Mouse (Mus musculus): ENCODE results near the gene Olfr328.

- TF ChIP-seq CTCF (IDR thresholded peaks at IDR 0.05; ENCODE audit: insufficient read depth, low read length) (no peak), POLR2A (IDR thresholded peaks at IDR 0.05; ENCODE audit: borderline replicate concordance, extremely low read depth, low read depth, low read length) (no peak)
Observed at GRCm38 (mm10) chr11:58597837-58598236, 42.4 kb upstream of the Olfr328 start.
